Mouse (Mus musculus) layer of hippocampus, adult 2 months (tissue): Measurements from ENCODE around the gene 4930579F01Rik. TPM values are rescaled to one million over a fixed set of nuclear protein-coding genes. Genes with fewer than 3 reads are reported as not detected.

Source experiments
- DNase-seq, 2 experiments: peaks; one replicate each; pipeline ENCODE4 v3.0.0; 2022; ENCODE audit warnings: low spot score in 2 of 2
- H3K27ac ChIP-seq: fragments of 200-600 bp; 2 replicates; pipeline ENCODE4 v1.8.1; 2022
- H3K4me3 ChIP-seq: fragments of 200-600 bp; 2 replicates; pipeline ENCODE4 v1.8.1; 2022; ENCODE audit warnings: mild to moderate bottlenecking
- CTCF ChIP-seq: fragments of 200-600 bp; conservative IDR thresholded peaks from 2 replicates; pipeline ENCODE4 v1.8.1; 2022; ENCODE audit warnings: antibody characterized with exemption, mild to moderate bottlenecking, moderate library complexity
- total RNA-seq, 2 experiments: library from RNA; stranded (reverse); gene quantifications; 2 replicates each; pipeline ENCODE4 v1.2.3; 2021

Gene 4930579F01Rik
- total RNA-seq, 2 experiments from 2014 or later = not detected

- Histone ChIP-seq H3K27ac (no peak overlapping the region), H3K4me3 (no peak overlapping the region)
- DNase-seq = no peak
- TF ChIP-seq CTCF = no peak
Observed at GRCm38 (mm10) chr3:138227082-138227481, 33.5 kb upstream of the 4930579F01Rik start.

DNA sequence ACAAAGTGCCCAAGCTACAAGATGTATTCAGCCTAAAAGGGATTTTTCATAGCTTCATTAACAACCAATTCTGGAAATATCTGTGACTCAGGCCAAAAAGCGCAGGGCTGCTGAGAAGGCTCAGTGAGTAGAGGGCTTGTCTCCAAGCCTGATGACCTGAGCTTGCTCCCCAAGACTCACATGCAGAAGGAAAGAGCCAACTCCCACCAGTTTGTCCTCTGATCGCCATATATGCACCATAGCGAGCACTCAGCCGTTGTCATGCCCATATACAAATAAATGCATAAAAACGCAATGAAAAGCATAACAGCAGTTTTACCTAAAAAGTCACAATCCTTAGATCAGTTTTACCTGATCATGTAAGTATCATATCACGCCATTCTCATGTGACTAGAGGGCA, 32.9 kb upstream of the 4930579F01Rik start:
- no peak overlapping the region for H3K27ac ChIP-seq
- H3K4me3 ChIP-seq = no peak overlapping the region
- TF ChIP-seq CTCF = no peak
- DNase-seq = no peak

GRCm38 (mm10) chr3:138225853-138226252, 32.2 kb upstream of the 4930579F01Rik start:
- no peak for DNase-seq
- Histone ChIP-seq H3K4me3 (no peak overlapping the region), H3K27ac (no peak overlapping the region)
- no peak for TF ChIP-seq CTCF

- no peak for TF ChIP-seq CTCF
- no peak for DNase-seq
- H3K4me3 ChIP-seq = no peak overlapping the region
- H3K27ac ChIP-seq = no peak overlapping the region
Observed at GRCm38 (mm10) chr3:138225331-138225730, 31.7 kb upstream of the 4930579F01Rik start.

DNA sequence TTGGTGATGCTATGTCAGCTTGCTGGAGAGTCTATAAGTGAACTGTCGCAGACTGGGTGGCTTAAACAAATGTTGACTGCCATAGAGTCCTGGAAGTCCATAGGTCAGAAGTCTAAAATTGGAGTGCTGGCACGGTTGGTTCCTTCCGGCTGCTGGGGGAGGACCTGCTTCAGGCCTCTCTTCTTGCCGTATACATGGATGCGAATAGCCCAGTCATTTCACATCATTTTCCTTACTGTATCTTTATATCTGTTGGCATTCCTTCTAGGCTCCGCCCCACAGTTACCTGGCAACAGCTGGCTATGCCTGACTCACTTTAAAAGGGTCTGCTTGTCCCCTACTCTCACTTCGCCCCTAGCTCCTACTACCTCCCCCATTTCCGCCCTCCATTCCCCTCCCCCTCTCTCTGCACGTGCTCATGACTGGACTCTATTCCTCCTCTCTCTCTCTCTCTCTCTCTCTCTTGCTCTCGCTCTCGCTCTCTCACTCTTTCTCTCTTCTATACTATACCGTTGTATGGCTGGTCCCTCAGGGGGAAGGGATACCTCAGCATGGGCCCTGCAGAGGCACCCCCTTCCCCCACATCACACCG, 30.8 kb upstream of the 4930579F01Rik start:
- TF ChIP-seq CTCF = no peak
- no peak for DNase-seq
- H3K27ac ChIP-seq = no peak overlapping the region
- H3K4me3 ChIP-seq = no peak overlapping the region

DNA sequence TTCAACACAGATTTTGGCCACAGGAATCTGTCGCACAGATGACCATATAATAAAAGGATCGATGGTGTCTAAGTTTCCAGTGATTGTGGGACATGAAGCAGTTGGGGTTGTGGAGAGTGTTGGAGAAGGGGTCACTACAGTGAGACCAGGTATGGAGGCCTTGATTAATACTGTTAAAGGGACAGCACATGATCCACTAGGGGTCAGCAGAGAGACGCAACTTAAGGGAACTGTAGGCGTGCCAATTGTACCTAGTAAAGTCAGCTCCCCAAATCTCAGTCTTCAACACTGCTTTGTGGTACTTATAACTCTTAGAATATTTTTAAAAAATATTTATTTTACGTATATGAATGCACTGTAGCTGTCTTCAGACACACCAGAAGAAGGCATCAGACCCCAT, 29.3 kb upstream of the 4930579F01Rik start:
- DNase-seq = peak; percentile 19 to 60
- Histone ChIP-seq H3K4me3 (no peak overlapping the region), H3K27ac (no peak overlapping the region)
- peak; percentile 82 for TF ChIP-seq CTCF

- no peak overlapping the region for H3K4me3 ChIP-seq
- H3K27ac ChIP-seq = no peak overlapping the region
- no peak for DNase-seq
- no peak for TF ChIP-seq CTCF
Observed at GRCm38 (mm10) chr3:138222511-138222910, 28.9 kb upstream of the 4930579F01Rik start.

DNA sequence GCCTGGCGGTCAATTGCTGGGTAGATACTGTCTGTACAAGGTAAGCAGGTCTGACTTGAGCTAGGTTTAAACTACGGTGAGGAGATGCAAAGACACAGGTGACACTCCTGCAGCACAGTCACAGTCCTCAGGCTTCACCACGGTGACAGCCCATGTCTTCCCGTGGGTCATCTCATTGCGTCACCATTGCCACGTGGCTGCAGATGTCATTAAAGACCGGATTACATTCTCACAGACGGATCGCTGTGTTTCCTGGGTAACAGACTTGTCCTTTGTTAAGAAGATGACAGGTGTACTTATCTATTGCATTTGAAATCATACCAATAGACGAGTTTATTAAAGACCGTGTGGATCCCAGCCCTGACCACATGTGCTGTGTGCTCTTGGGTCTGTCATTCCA, 27.5 kb upstream of the 4930579F01Rik start:
- Histone ChIP-seq H3K4me3 (no peak overlapping the region), H3K27ac (no peak overlapping the region)
- no peak for DNase-seq
- no peak for TF ChIP-seq CTCF

DNA sequence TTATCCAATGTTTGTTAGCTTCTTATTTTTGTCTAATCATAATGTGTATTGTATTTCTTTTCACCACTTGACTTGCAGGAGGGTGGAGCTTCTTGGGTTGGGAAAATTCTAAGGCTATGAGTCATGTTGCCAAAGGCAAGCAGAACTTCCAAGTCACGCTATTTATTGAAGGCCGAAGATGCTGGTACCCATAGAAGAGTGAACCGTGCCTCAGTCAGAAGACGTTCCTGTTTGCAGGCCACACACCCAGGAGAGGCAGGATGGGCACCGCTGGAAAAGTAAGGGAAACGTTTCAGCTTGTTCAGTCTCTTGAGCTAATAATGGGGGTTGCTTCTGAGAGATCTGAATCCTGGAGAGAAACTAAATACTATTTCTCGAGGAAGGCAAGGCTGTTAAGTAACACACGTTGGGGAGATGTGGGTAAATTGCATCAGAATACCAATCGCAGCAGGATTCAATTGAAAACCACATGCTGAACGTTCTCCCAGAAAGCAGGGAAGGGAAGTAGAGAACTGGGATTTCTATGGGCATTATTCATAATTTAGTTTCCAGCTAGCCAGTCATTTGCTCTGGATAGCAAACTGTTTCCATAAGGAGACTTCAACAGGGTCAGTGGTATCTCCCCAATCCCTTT, 24.1 kb upstream of the 4930579F01Rik start, which contains the start of gene Adh7:
Adh7 (plus strand) TSS at position 130 of the 634 bp plus-strand sequence.
- no peak for TF ChIP-seq CTCF
- Histone ChIP-seq H3K4me3 (no peak within 1 kb of the TSS), H3K27ac (no peak within 1 kb of the TSS)
- no peak for DNase-seq

DNA sequence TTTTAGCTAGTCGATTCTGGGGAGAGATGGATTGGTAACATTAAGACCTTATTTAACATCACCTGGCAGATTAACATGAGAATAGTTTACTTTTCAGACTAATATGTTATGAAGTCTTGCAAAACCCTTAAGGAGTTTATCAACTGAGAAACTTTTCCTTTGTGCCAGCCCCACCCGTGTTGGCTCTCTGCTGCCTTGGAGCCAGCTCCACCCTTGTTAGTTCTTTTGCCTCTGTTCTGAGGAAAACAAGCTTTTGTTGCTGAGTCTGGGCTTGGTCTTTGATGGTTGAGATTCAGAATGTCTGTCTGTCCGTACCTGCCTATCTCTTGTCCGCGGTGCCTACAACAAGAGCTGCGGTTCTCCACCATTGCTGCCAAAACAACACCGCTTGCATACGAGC, 22.5 kb upstream of the 4930579F01Rik start:
- TF ChIP-seq CTCF = no peak
- Histone ChIP-seq H3K4me3 (no peak overlapping the region), H3K27ac (no peak overlapping the region)
- DNase-seq = no peak

- Histone ChIP-seq H3K4me3 (no peak overlapping the region), H3K27ac (no peak overlapping the region)
- no peak for DNase-seq
- no peak for TF ChIP-seq CTCF
Observed at GRCm38 (mm10) chr3:138215395-138215989, 21.9 kb upstream of the 4930579F01Rik start.

GRCm38 (mm10) chr3:138212431-138212951, 18.9 kb upstream of the 4930579F01Rik start:
- TF ChIP-seq CTCF = no peak
- Histone ChIP-seq H3K27ac (no peak overlapping the region), H3K4me3 (no peak overlapping the region)
- no peak for DNase-seq

DNA sequence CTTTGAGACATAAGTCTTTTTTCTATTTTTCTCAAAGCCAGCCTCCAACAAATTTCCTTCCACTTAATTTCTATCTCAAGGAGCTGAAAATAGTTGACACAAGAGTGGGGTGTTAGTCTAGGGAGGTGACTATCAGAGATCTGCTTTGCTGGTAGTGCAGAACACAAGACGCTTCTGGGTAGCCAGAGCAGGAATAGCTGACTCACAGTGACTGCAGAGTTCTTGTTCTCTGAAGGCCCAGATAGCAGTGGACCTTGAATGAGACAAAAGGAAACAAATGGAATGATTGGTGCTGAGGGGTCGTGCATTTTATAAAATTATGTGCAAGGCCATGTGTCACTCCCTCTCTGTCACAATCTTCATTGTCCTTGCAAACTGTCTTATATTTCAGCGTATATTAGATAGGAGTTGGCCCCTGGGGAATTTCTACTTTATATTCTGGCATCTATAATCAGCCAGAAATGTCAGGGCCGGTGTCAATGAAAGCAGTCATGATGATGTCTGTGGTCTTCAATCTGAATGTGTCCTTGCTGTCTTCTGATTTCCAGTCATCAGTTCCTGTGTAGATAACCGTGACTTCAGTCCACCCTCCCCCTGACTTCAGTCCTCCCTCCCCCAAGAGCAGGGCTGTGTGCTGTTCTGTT, 16.9 kb upstream of the 4930579F01Rik start:
- TF ChIP-seq CTCF = no peak
- no peak for DNase-seq
- H3K4me3 ChIP-seq = no peak overlapping the region
- H3K27ac ChIP-seq = no peak overlapping the region
